Mouse (Mus musculus): Measurements from ENCODE around the gene Cplx2. TPM values are rescaled to one million over a fixed set of nuclear protein-coding genes. Genes with fewer than 3 reads are reported as not detected.

The Cplx2 gene
- polyA plus RNA-seq, 1 experiment = 0.03 TPM

DNA sequence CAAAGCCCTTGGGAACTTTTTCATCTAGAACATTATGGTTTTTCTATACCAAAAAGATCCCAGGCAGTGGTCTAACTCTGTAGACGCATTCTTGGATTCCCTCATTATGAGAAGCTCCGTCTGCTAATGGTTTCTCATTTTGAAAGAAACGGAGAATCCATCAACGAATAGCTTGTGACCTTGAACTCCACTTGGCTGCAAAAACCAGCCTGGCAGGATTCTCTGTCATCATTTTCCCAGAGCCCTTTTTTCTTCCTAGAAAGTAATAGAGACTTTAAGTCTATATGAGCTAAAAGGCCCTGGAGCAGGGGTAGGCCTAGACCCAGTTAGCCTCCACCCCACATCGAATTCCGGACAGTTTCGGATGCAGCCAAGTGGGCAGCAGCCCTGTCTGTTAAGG lies 5.6 kb downstream of the Cplx2 start:
- Histone ChIP-seq H3K27me3 (ENCODE audit: control insufficient read depth) (peaks cover 17% of the 10 kb centered on the region), H3K4me1 (ENCODE audit: control insufficient read depth) (no peaks in the 10 kb centered on the region), H3K9me3 (ENCODE audit: control insufficient read depth, low read length) (peaks cover 5% of the 10 kb centered on the region; the same call in 1 of the 2 replicates), H3K36me3 (ENCODE audit: control insufficient read depth) (no peaks in the 10 kb centered on the region), H3K4me3 (replicated peaks) (no peak overlapping the region)
- no peak for TF ChIP-seq TAL1 (IDR thresholded peaks at IDR 0.05; ENCODE audit: low read length)
- TF ChIP-seq GATA1 (IDR thresholded peaks at IDR 0.05; ENCODE audit: low read length) = no peak

DNA sequence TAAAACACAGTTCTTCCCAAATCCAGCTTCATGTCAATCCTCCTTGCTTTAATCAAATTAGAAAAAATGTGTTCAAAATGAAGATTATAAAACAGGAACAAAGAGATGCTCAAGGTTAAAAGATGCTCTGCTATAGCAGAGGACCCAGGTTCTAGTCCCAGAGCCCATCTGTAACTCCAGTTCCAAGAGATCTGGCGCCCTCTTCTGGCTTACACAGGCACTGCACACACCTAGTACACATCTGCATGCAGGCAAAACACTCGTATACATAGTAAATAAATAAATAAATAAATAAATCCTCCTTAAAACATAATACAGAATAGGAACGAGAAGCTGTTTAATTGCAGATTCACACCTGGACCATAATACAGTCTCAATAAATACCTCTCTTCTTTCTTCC lies 6.9 kb downstream of the Cplx2 start:
- Histone ChIP-seq H3K9me3 (ENCODE audit: control insufficient read depth, low read length) (peaks cover 5% of the 10 kb centered on the region; the same call in 1 of the 2 replicates), H3K4me1 (ENCODE audit: control insufficient read depth) (no peaks in the 10 kb centered on the region), H3K36me3 (ENCODE audit: control insufficient read depth) (no peaks in the 10 kb centered on the region), H3K4me3 (replicated peaks) (no peak overlapping the region), H3K27me3 (ENCODE audit: control insufficient read depth) (peaks cover 4% of the 10 kb centered on the region; the same call in 1 of the 2 replicates)
- TF ChIP-seq TAL1 (IDR thresholded peaks at IDR 0.05; ENCODE audit: low read length) = no peak
- TF ChIP-seq GATA1 (IDR thresholded peaks at IDR 0.05; ENCODE audit: low read length) = no peak

DNA sequence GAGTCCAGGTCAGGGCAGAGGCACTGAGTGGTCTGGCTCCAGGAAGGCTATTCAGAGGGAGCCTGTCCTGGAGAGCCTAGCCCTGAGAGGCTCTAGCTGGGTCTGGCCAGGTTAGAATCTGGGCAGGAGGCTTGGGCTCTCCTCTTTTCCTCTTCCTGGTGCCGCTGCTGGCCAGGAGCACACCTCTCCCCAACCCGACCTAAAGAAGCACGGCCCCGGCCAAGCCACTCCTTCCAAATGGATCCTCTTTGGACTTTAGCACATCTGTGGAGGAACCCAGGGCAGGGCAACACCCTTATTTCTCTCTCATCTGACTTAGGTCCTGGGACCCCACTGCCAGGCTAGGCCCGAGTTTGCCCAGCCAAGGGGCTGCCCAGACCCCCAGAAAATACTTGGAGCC lies 9.3 kb downstream of the Cplx2 start:
- no peak for TF ChIP-seq GATA1 (IDR thresholded peaks at IDR 0.05; ENCODE audit: low read length)
- no peak for TF ChIP-seq TAL1 (IDR thresholded peaks at IDR 0.05; ENCODE audit: low read length)
- Histone ChIP-seq H3K36me3 (ENCODE audit: control insufficient read depth) (no peaks in the 10 kb centered on the region), H3K27me3 (ENCODE audit: control insufficient read depth) (no peaks in the 10 kb centered on the region), H3K4me1 (ENCODE audit: control insufficient read depth) (no peaks in the 10 kb centered on the region), H3K9me3 (ENCODE audit: control insufficient read depth, low read length) (peaks cover 5% of the 10 kb centered on the region; the same call in 1 of the 2 replicates), H3K4me3 (replicated peaks) (no peak overlapping the region)

DNA sequence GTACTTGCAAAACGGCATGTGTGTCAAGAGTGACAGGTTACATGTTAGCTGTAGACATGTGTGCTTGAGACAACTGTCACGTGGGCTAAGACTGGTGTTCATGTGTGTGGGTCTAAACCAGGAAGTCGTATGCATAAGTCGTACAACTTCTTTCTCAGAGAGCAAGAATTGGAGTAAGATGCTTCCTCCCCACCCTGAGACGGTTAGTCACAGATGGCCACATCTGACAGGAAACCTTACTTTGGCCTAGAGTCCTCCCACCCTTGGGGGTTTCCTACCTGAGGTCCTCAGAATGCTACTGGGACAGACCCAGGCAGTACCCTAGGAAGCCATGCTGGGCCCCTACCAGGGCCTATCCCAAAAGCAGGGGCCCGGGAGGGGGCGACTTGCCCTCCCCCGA lies 10.2 kb downstream of the Cplx2 start:
- Histone ChIP-seq H3K9me3 (ENCODE audit: control insufficient read depth, low read length) (peaks cover 5% of the 10 kb centered on the region; the same call in 1 of the 2 replicates), H3K4me1 (ENCODE audit: control insufficient read depth) (no peaks in the 10 kb centered on the region), H3K4me3 (replicated peaks) (no peak overlapping the region), H3K27me3 (ENCODE audit: control insufficient read depth) (no peaks in the 10 kb centered on the region), H3K36me3 (ENCODE audit: control insufficient read depth) (no peaks in the 10 kb centered on the region)
- TF ChIP-seq TAL1 (IDR thresholded peaks at IDR 0.05; ENCODE audit: low read length) (no peak), GATA1 (IDR thresholded peaks at IDR 0.05; ENCODE audit: low read length) (no peak)

DNA sequence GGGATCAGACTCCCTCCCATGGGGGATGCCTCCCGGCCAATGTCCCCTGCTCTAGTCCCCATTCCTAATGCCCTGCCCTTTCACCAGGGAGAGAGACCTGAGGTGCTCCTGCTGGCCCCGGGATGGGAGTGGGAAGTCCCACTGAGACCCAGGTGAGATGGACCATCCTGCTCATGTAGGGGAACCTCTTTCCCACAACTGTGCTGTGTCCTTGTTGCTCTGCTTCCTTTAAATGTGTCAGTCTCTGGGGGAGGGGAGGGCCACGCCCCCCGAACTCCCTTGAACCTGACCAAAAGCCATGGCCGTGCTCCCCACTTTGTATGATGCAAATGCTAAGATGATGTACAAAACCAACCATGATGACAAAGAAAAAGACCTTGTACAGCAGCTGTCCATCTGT lies 12.4 kb downstream of the Cplx2 start:
- TF ChIP-seq TAL1 (IDR thresholded peaks at IDR 0.05; ENCODE audit: low read length) = no peak
- H3K36me3 ChIP-seq (ENCODE audit: control insufficient read depth) = no peaks in the 10 kb centered on the region
- no peak overlapping the region for H3K4me3 ChIP-seq (replicated peaks)
- H3K4me1 ChIP-seq (ENCODE audit: control insufficient read depth) = no peaks in the 10 kb centered on the region
- no peaks in the 10 kb centered on the region for H3K27me3 ChIP-seq (ENCODE audit: control insufficient read depth)
- H3K9me3 ChIP-seq (ENCODE audit: control insufficient read depth, low read length) = peaks cover 3% of the 10 kb centered on the region; the same call in 1 of the 2 replicates

DNA sequence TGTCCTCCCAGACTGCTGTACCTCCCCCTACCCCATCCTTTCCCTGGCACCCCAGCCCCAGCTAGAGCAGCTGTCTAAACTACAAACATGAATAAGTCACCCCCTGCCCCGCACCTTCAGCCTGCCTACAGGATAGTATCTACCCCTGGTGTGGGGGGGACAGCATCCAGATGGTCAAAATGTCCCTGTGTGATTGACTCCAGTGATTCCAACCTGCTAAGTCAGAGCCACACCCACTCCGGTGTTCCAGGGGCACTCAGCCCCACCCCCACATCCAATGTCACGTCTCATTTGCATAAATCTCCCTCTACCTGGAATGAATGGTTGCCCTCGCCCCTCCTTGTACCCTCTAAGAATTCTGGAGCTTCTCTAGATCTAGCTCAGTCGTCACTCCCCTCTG lies 13.4 kb downstream of the Cplx2 start:
- no peaks in the 10 kb centered on the region for H3K27me3 ChIP-seq (ENCODE audit: control insufficient read depth)
- no peaks in the 10 kb centered on the region for H3K9me3 ChIP-seq (ENCODE audit: control insufficient read depth, low read length)
- TF ChIP-seq GATA1 (IDR thresholded peaks at IDR 0.05; ENCODE audit: low read length) = no peak
- TF ChIP-seq TAL1 (IDR thresholded peaks at IDR 0.05; ENCODE audit: low read length) = no peak
- H3K4me3 ChIP-seq (replicated peaks) = no peak overlapping the region
- no peaks in the 10 kb centered on the region for H3K36me3 ChIP-seq (ENCODE audit: control insufficient read depth)
- H3K4me1 ChIP-seq (ENCODE audit: control insufficient read depth) = no peaks in the 10 kb centered on the region

DNA sequence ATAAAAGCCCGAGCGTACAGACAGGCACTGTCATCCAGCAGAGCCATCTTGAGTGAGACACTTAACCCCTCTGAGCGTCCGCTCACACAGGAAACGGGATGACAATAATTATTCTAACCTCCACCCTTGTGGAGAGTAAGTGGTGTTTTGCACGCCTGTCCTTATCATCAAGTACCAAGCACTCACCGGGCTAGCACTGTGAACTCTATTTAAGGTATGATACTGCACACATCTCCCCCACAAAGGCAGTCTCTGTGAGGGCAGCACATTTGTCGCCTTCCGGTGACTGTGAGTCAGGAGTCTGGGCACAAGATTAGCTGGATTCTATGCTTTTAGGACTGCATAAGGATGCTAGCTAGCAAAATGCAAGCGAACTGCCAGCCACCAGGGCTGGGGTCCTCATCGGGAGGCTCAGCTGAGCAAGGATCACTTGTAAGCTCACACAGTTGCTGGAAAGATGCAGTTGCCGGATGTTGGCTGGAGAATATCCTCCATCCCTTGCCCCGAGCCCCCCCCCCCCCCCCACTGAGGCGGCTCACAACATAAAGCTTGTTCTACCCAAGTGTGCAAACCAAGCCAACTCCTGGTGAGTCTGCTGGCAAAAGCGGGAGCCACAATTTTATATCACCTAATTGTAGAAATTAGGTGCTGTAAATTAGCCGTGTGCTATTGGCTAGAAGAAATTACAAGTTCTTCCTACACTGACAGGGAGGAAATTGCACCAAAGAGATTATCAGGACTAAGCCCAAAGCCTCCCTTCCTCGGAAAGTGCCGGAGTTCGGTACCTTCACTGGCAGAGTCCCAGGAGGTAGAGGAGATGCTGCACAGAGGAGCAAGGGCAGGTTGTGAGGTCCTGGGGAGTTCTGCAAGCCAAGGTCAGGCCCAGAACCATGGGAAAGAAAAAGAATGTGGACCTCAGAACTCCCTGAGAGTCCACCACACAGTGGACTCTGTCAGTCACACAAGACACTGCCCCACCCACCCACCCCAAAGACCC lies 14.2 kb downstream of the Cplx2 start:
- no peaks in the 10 kb centered on the region for H3K9me3 ChIP-seq (ENCODE audit: control insufficient read depth, low read length)
- H3K4me1 ChIP-seq (ENCODE audit: control insufficient read depth) = no peaks in the 10 kb centered on the region
- H3K27me3 ChIP-seq (ENCODE audit: control insufficient read depth) = no peaks in the 10 kb centered on the region
- no peak for TF ChIP-seq TAL1 (IDR thresholded peaks at IDR 0.05; ENCODE audit: low read length)
- no peak for TF ChIP-seq GATA1 (IDR thresholded peaks at IDR 0.05; ENCODE audit: low read length)
- no peak overlapping the region for H3K4me3 ChIP-seq (replicated peaks)
- no peaks in the 10 kb centered on the region for H3K36me3 ChIP-seq (ENCODE audit: control insufficient read depth)

DNA sequence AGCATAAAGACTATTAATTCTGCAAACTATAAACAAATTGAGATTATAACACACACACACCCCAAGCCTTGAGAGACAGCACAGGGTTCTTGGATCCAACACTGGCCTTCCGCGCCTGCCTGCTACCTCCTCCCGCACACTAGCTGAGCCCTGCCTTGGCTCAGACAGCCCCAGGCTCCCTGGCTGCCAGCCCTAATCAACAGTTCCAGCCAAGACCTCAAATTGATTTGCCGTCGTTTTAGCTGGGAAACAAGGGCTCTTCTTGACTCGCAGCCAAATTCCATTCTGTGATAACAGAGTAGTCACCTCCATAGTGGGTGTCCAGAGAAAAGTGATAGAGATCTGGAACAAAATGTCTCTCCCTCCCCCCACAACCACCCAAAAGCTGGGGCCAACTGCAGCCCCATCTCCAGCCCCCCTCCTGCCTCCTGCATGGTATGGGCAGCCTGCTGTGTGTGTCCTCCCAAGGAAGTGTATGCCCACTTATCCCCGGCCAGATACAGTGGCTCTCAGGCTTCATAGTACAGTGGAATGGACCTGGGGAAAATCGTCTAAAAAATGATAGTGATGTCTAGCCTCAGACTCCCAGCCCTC lies 18.9 kb downstream of the Cplx2 start:
- Histone ChIP-seq H3K9me3 (ENCODE audit: control insufficient read depth, low read length) (no peaks in the 10 kb centered on the region), H3K36me3 (ENCODE audit: control insufficient read depth) (no peaks in the 10 kb centered on the region), H3K27me3 (ENCODE audit: control insufficient read depth) (no peaks in the 10 kb centered on the region), H3K4me3 (replicated peaks) (no peak overlapping the region), H3K4me1 (ENCODE audit: control insufficient read depth) (peaks cover 2% of the 10 kb centered on the region)
- TF ChIP-seq TAL1 (IDR thresholded peaks at IDR 0.05; ENCODE audit: low read length) (no peak), GATA1 (IDR thresholded peaks at IDR 0.05; ENCODE audit: low read length) (no peak)

DNA sequence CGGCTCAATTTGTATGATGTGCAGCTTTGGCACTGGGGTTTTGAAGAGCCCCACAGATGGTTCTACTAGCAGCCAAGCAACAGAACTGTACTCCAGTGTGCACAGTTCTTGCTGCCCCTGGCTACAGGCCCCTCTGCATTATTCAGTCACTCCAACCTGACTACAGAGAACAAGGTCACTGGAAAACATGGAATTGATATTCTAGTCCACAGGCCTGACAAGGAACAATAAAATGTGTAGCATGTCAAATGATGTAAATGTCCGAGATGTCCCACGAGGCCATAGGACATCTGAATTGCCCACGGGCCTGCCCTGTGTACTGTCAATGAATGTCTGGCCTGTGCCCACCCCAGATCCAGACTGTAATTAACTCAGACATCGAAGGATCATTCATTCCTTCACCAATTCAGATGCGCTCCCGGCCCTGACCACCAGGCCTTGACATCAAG lies 19.4 kb downstream of the Cplx2 start:
- TF ChIP-seq TAL1 (IDR thresholded peaks at IDR 0.05; ENCODE audit: low read length) (no peak), GATA1 (IDR thresholded peaks at IDR 0.05; ENCODE audit: low read length) (no peak)
- Histone ChIP-seq H3K27me3 (ENCODE audit: control insufficient read depth) (no peaks in the 10 kb centered on the region), H3K36me3 (ENCODE audit: control insufficient read depth) (no peaks in the 10 kb centered on the region), H3K4me3 (replicated peaks) (no peak overlapping the region), H3K4me1 (ENCODE audit: control insufficient read depth) (peaks cover 2% of the 10 kb centered on the region), H3K9me3 (ENCODE audit: control insufficient read depth, low read length) (no peaks in the 10 kb centered on the region)

Data from erythroblast, embryonic 14.5 days (primary cell).